Mouse (Mus musculus): ENCODE measurements around the gene Il9.

The Il9 gene

DNA sequence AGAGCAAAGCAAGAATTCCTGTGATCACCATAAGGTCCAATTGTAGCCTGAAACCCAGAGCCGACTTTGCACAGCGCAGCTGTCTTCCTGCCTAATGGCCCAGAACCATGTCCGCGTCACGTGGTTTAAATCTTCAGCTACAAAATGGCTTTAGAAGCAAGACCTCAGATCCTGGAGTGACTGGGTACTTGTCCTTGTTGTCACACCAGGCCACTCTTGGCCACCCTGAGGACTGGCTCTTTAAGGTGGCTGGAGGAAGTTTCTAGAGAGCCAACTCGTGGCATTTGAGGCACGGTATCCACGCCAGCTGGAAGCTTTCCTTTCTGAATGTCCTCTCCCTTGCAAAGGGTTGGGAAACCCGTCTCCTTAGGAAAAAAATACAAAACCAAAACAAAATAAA is 10.1 kb downstream of the Il9 start:
- intact Hi-C loops (cut with DNase I): loop anchor here (5.0 kb wide), 1 partner anchor 790 kb away; no protein-coding TSS in a partner anchor

DNA sequence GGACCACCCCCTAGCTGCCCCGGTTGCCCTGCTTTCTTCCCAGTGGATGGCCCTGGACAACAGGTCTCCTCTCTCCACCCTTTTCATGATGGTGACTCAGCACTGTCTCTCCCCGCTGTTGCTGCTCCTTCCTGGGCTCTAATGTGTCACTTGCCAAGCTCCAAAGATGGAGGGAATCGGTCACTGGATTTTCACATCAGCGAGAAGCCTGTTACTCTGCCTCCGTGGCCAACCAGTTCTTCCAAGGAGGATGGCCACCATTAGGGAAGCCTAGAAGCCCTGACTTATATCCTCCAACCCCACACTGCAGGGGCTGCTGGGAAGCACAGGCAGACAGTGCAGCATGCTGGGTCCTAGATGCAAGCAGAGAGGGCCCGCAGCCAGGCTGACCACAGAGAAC is 10.8 kb downstream of the Il9 start:
- intact Hi-C loops (cut with DNase I): loop anchor here (5.0 kb wide), 1 partner anchor 791 kb away; no protein-coding TSS in a partner anchor

DNA sequence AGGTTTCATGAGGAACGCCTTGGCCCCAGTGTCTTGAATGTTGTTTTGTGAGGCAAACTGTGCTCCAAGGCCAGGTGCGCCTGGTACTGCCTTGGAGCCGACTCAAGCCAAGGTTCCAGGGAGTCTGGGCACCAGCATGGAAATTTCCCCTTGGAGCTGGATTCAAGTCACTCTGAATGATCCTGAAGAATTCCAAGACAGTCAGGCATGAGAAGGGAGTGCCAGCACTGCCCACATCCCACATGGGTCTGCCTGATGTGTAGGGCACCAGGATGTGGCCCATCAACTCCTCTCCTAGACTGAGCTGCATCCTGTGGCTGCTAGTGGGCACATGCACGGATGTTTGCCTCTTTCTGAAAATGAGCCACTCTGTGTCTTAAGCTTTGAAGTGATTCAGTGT is 13.5 kb downstream of the Il9 start:
- intact Hi-C loops (cut with DNase I): no loop called here

DNA sequence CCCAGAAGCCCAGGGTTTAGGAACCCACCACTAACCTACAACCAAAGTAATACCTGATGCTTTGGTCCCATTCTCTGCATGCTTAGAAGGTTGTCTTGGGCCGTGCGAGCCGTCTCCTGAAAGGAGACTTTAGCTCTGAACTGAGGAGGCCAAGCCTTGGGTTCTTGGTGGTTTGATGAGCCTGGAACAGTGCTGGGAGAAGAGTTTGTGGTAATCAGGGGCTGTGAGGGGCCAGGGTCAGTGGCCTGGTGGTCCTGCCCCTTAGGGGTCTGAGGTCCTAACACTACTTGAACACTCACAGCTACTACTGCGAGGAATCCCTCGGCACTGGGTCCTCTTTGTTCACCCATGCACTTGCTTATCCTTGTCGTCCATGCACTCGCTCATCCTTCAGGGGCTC is 14.3 kb downstream of the Il9 start:
- intact Hi-C loops (cut with DNase I): no loop called here

DNA sequence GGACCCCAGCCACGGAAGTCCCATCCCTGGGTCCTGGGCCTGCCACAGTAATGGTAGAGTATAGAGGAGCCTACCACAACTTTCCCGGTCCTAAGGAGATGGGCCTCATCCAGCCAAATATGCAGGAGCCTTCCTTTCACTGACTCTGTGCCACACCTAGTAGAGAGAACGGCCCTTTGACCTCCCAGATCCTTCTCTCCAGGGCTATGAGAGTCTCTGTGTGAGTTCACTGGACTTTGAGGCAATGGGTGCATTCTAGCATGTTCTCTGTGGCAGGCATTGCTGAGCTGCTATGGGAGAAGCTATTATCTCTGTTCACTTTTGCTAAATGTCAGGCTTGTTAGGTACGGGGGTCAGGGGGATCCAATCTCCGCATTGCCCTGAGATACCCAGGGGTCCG is 18.3 kb downstream of the Il9 start:
- intact Hi-C loops (cut with DNase I): no loop called here

DNA sequence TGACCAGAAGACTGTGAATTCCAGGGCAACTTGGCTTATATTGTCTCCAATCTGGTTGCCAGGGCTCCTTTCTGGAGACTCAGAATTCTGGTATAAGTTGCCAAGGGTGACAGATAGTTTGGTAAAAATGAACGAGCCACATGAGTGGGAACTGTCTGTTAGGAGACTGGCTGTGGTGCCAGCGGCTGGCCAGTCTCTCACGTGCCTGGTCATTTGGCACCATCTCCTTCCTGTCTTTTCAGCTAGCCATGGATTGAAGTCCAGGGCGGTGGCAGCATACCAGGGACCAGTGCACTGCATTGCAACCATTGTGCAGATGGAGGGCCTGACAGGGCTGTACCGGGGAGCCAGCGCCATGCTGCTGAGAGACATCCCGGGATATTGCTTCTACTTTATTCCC is 18.8 kb downstream of the Il9 start:
- intact Hi-C loops (cut with DNase I): no loop called here

DNA sequence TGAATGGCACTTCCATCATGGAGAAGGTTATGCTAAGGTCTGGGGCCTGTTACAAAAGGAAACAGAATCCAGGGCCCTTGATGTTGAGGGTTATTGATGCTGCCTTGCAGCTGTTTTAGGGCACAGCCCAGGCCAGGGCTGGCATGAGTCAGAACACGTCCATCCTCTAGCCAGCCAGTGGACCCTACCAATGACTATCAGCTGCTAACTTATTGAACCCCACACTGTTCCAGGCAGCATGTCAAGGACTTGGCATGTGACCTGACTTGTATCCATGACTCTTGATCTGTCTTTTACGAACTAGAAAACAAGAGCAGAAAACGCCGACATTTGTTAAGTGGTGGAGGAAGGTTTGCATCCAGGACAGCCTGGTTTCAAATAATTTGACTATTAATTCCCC is 19.3 kb downstream of the Il9 start:
- intact Hi-C loops (cut with DNase I): no loop called here

DNA sequence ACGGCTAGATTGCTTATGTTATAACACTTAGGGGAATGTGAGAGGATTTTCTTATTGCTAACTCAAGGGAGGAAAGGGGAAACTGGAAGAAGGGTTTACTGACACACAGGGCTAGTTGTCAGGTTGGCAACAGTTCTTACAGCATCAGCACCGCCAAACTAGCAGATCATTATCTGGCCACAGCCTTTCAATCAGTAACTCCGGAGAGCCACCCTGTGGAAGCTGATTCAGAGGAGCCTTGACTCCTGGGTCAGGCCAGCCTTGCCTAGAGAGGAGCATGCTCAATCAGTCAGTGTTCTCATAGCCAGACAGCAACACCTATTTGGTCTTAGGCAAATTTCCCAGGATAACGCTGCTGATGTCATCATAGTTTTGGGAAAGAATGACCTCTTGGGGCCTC is 20.6 kb downstream of the Il9 start:
- intact Hi-C loops (cut with DNase I): no loop called here

DNA sequence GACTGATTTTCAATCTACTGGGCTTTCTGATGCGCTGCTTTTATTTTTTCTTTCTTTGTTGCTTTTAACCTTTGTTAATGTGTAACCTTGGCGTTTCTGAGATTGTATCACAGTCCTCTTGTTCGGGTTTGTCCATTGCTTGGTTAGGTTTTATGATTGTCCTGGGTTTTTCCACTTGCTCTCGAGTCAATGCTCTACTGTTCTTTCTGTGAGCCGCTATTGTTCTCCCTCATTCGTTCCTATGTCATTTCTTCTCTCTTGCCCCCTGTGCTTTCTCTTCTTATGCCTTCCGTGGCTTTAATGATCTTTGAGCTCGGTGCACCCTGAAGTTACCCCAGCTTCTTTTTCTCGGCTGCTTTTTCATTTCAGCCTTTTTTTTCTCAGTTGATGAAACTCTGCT is 24.0 kb downstream of the Il9 start:
- intact Hi-C loops (cut with DNase I): no loop called here

DNA sequence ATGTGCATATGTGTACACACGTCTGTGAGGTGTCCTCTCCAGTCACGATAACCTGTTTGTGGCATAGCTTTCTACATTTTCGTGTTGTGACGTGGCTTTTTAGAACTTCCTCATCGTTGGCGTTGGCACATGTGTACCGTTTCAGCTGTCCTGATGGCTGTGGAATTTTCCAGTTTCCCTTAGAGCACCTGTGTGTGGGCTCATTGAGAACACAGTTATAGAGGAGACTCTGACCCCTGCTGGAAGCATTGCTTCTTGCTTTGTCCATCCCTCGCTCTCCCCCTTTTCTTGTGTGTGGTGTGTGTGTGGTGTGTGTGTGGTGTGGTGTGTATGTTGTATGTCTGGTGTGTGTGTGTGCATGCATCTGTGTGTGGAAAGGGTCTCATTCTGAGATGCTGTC is 32.0 kb downstream of the Il9 start:
- intact Hi-C loops (cut with DNase I): no loop called here

DNA sequence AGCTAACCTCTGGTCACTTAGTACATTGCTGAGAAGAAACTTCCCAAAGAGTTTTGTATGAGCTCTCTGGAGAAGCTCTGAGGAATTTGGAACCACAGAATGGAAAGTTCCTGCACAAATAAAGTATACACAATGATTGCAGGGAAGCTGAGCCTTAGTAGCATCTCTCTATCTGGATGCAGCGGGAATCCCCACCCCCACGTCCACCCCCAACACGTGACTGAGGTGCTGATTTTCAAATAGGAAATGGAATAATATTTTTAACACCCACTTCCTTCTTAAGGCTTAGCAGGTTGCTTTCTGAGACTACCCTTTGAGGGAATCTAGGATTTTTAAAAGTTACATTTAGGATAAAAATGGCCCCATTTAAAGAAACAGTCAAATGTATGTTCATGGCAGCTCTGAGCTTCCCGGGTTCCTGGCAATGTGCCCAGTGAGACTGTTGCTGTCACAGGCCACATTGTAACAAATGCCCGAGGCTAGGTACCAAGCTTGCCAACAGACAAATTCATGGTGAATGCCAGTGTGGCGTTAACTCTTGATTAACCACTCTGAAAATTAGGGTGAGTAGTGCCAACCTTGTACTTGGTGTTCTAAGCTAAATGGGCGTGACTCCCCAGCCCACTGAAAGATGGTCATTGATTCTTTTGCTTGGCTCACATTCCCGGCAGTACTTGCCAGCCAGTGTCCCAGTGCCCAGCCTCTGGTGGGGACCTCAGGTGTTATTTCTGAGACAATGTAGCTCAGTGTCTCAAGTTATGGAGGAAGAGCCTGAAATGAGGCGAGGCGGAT is 32.6 kb downstream of the Il9 start:
- intact Hi-C loops (cut with DNase I): no loop called here

DNA sequence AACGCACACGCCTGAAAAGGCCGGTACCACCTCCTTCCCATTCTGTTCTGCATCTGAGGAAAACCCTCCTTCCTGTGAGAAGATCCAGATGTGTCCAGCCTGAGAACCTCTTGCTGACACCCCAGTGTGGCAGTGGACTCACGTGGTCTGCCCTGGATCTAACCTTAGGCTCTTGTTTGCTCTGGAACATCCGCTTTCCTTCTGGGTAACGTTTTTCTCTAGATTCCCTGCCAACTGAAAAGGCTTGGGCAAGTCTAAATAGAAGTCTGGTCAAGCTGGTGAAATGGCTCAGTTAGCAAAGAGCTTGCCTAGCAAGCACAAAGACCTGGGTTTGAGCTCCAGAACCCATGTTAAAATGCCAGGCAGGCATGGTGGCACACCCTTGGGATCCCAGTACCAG is 37.0 kb downstream of the Il9 start:
- intact Hi-C loops (cut with DNase I): no loop called here

DNA sequence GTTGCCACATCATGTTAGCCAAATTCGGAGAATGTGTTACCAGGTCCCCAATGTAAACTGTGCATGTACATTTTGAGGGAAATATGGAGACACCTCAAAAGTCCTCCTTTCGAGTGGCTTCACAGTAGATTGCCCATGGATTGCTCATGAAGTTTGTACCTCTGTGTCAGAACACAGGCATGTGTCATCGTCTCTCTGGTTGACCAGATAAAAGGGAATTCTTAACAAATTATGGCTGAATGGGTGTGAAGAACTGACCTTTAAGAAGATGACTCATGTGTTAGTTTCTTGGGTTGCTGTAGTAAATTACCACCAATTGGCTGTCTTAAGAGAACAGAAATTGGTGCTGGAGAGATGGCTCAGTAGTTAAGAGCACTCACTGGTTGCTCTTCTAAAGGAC is 37.9 kb downstream of the Il9 start:
- intact Hi-C loops (cut with DNase I): no loop called here

DNA sequence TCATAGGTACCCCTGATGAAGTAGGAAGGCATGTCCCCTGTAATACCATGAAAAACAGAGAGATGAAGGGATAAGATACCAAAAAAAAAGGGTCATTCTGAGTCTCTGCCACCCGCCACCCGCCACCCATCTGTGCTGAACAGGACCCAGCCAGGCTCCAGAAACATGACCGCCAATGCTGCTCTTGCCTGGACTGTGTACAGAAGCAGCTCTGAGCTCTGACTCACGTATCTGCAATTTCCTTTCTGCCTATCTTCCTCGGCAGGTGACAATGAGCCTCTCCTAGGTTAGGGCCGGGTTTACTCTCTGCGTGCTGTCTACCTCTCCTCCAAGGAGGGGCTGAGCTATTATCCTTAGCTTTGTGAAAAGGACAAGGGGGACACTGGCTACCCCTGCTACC is 38.6 kb downstream of the Il9 start:
- intact Hi-C loops (cut with DNase I): no loop called here

DNA sequence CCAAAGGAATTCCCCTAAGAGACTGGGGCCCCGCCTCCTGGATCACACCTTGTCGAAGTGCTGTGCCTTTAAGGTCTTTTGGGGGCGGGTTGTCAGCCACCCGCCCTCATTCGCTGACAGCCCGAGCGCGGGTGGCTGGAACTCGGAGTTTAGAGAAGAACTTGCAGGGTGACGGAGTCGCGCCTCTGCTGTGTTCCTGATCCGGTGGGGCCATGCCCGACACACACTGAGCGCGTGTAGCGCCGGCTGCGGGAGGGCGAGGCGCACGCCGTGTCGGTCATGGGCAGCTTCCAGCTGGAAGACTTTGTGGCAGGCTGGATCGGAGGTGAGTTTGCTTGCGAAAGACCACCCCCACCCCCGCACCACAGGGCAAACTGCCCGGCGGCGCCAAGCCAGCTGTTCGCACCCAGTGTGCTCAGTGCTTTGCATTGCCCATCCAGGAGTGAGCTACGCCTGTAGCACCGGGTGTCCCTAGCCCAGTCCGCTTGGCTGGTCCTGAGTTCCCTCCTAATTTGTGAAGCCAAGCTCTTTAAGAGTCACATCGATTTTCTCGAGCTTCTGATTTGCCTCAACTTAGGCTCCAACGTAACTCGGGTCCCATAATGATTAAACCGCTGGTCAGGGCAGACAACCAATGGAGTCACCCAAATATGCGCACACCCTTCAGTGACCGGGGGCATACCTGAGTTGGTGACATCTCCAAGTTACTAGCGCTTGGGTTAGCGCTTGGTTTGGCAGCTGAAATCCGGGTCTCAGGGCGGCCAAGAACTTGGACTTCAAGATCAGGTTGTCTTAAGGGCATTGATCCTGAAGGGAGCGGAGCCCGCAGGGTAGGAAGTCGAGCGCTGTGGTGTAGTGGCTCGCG is 43.6 kb downstream of the Il9 start, which contains the start of gene Slc25a48:
Slc25a48 (plus strand) TSS at position 145 of the 865 bp plus-strand sequence.
- intact Hi-C loops (cut with DNase I): no loop called here

DNA sequence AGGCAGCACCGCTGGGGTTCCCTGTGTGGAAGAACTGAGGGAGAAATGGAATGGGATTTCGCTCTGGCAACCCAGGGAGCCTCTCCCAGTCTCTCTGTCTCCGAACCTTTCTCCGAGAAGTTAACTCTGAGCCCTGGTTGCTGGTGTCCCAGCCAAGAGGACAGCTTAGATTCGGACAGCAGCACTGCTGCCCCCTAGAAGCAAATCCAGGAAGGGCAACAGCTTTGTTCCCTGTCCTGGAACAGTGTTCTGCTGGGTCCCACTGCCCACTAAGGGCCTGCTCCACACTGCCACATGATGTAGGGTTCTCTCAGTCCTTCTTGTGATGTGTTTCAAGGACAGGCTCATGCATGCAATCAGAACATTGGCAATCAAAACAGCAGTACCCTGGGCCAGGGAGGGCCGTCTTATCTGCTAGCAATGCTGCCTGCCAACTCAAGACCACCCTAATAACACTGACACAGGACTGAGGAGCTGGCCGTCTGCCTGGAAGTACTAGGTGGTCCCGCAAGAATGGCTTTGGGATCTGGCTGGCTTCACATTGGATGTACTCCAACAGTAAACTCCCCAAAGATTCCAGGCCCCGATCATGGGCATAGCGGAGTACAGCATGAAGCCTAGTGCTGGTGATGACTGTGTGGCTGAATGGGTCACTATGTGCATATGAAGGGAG is 46.3 kb downstream of the Il9 start:
- intact Hi-C loops (cut with DNase I): no loop called here

DNA sequence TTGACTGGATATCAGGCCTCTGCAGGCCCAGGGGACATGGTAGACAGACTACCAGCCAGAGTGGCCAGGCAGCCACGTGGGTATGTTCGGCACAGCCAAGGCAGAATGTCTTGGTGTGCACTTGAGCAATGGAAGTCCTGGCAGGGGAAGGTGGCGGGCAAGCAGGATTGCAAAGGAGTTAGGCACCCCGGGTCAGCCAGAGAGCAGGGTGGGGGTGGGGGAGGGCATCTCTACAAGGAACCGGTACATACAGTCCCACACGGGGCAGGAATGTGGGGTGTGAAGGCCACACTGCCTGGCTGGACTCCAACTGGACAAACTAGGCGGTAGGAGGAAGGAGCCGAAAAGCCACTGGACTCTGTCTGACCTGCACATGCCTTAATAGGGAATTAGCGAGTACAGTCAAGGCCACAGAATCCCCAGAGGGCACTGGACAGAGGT is 47.7 kb downstream of the Il9 start:
- intact Hi-C loops (cut with DNase I): no loop called here

DNA sequence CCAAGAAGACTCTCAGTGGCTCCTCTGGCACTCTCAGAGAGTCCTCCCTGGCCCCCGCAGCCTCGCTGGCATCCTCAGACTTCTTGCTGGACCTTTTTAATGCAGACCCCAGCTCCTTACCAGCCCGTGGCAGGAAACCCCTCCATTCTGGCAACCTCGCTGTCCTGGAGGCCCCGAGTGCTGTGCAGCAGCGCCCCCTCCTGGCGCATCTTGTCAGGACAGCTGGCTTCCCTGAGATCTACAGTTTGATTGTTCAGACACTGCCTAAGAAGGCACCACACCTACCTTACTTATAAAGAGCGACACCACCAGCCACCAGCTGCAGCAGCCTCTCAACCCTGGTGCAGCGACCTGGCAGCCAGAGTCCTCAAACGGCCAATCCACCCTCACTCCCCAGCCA is 48.6 kb downstream of the Il9 start:
- intact Hi-C loops (cut with DNase I): no loop called here

DNA sequence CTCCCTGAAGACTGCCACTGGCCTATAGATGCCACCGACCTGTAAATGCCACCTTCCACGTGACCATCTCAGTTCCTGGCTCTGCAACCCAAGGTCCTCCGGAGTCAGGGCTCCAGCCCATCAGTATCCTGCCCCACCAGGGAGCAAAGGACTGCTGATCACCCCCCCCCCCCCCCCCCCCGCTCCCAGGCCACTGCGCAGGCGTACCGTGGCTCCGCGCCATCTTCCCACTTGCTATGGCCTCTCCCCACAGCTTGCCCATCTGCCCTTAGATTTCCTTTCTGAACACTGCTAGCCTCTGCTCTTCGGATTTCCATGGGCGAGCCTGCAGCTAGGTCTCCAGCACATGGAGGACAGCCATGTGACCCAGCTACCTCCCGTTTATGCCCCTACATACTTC is 49.5 kb downstream of the Il9 start:
- intact Hi-C loops (cut with DNase I): no loop called here
